Mouse (Mus musculus) frontal cortex, postnatal 36 days (tissue): ENCODE results near the gene Gm5741.
A peak's percentile ranks its signal among the peaks of the same experiment; 100 is the strongest.

Experiments used
- DNase-seq, 2 experiments: peaks; one replicate each; pipeline ENCODE4 v3.0.0; 2022; ENCODE audit warnings: low spot score in 2 of 2

Gm5741 gene

GRCm38 (mm10) chr8:85073041-85073612 lies 5.3 kb upstream of the Gm5741 start:
- no peak for DNase-seq

DNA sequence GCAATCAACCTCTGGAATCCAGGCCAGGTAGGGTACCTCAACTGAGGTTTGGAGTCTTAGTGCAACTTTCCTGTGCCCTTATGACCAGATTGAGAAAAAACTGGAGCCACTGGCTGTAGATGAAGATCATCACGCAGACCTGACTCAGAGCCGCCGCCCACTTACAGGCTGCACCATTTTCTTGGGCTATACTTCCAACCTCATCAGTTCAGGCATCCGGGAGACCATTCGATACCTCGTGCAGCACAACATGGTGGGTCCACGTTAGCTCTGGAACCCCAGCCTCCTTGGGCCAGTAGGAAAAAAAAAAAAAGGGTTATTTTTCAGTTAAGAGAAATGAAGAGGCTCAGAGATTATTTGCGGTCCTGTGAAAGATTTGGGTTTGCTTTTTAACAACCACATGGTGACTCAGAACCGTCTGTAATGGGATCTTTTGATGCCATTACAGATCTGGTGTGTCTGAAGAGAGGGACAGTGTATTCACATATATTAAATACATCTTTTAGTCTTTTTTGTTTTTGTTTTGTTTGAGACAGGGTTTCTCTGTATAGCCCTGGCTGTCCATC lies 4.7 kb upstream of the Gm5741 start:
- DNase-seq = no peak

GRCm38 (mm10) chr8:85071514-85072281 lies 3.9 kb upstream of the Gm5741 start, which contains the start of gene Dhps:
Gene Dhps (plus strand): TSS chr8:85071757.
- DNase-seq = peak; percentile 91 to 94

DNA sequence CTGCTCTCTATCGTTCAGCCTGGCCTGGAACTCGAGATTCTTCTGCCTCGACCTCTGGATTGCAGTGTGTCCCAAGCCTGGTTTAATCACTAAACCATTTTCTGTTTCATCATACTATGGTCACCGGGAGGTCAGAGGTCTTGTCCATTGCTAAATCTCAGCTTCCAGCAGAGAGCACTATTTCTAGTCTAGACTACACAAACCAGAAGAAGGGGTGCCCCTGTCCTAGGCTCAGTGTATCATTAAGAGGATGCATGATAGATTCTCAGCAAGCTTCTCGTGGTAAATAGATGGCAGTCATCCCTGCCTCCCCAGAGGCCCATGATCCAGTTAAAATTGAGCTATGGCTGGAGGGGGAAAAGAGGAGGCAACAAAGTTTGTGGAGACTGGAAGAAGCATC lies 3.3 kb upstream of the Gm5741 start:
- DNase-seq = no peak

DNA sequence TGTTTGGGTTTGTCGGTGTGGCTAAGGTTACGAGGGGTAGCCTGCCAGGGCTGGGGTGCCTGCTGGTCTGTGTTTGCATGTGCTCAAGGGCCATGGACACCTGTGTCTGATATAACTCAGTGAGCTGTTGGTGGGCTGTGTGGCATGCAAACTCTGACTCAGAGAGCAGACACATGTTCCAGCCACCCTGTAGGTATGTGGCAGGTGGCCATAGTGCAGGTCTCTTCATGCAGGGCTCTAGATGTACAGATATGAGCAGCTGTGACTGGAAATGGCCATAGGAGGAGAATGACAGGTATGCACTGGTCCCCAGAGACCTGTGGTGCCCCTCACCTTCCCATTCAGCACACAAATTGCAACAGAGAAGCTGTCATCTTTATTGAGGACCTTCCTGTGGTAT lies 627 bp downstream of the Gm5741 start:
- no peak for DNase-seq

DNA sequence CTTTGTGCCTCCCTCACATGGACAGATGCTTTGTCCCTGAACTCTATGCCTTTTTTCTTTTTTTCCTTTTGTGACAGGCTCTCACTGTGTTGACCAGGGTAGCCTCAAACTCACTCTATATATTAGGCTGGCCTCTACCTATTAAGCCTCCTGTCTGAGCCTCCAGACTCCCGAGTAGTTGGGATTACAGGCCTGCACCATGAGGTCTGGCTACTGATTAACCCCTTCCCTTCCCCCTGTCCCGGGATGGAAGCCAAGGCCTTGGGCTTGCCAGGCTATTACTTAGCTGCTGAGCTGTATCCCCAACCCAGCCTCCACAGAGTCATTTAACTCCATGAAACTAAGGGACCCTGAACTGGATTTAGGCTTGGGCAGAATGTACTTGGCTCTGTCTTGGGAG lies 2.6 kb downstream of the Gm5741 start:
- DNase-seq = no peak

DNA sequence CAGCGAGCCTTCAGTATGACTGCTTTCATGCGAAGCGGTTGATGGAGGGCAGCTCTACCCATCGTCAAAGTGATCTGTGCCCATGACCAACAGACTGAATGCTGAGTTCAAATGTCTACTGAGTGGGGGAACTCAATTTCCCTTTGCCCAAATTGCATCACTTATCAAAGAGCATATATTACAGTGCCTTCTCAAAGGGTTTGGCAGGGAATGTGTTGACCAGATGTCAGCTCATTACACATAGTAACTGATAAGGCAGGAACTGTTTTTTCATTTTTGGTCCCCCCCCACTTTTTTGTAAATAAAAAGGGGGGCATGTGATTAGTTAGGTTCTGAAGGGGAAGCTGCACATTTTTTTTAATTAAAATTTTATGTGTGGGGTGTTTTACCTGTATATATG lies 5.2 kb downstream of the Gm5741 start:
- DNase-seq = no peak

DNA sequence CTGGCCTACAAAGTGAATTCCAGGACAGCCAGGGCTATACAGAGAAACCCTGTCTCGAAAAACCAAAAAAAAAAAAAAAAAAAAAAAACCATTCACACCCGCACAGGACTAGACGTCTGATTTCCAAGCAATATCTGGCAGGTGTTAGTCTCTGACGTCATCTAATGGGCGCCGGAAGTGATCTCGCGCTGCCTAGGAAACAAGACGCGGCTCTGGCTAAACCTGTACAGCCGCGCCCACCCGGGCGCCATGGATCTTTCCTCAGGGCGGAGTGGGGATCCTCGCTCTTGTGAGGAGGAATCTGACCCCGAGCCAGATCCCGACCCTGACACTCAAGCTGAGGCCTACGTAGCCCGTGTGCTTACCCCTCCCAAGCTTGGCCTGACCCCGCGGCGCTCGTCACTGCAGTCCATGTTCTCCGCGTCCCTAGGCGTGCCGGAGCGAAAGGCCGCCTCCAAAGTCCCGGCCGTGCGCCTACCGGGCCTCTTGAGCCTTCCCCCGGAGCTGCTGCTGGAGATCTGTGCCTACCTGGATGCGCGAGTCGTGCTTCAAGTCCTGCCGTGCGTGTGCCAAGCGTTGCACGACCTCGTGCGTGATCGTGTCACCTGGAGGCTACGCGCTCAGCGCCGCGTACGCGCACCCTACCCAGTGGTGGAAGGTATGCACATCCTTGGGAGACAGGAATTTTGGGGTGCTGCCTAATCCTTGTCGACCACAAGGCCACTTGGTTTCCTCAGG lies 7.7 kb downstream of the Gm5741 start, which contains the start of gene Fbxw9:
Gene Fbxw9, plus strand, starts transcription at position 177 of the 738 bp plus-strand sequence.
- DNase-seq = peak; percentile 89 to 96

GRCm38 (mm10) chr8:85057367-85057766 lies 10.4 kb downstream of the Gm5741 start:
- no peak for DNase-seq

GRCm38 (mm10) chr8:85043619-85044018 lies 24.2 kb downstream of the Gm5741 start:
- no peak for DNase-seq

DNA sequence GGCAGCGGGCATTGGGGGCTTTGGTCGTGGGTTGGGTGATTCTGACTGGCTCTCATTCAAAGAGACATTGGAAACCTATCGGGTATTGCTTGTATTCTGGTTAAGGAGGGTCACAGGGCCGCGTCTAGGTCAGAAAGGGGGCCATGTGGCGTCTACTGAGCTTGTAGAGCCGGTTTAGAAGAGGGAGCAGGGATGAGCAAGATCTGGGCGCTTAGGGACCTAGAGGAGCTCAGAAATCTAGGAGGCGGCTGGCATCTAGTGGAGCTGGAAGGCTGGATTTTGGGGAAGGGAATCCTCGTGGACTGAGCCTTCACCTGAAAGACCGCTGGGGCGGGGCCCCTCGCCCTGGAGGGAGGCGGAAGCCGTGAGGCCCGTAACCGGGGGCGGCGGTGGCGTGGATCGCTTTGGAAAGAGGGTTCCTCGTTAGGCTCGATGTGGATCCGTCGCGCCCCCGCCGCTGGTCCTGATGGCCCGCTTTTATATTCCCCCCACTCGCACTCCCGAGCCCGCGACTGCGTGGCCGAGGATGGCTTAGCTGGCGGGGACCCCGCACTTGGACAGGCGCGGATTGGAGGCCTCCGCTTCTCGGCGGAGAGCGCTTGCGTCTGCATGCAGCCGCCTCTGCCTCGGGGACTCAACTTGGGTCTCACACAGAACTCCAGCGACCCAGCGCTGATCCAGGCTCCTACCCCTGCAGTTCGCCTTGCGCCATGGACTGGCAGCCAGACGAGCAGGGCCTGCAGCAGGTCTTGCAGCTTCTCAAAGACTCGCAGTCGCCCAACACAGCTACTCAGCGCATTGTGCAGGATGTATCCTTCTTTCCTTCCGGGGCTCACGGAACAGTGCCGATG lies 29.9 kb downstream of the Gm5741 start:
- DNase-seq = peak; percentile 67 to 70

DNA sequence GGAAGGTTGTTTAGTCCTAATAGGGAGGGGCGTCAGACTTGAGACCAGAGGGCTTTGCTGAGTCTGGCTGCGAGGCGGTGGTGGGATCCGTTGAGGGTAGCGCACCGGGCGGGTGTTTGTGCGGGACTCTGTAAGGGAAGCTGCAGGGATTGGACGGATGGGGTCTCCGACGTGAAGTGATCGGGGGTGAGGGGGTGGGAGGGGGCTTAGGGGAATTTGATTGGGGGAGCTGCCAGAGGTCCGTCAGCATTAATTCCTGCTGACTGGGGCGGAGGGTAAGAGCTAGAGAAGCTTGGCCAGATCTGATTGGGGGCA lies 30.5 kb downstream of the Gm5741 start:
- DNase-seq = no peak

DNA sequence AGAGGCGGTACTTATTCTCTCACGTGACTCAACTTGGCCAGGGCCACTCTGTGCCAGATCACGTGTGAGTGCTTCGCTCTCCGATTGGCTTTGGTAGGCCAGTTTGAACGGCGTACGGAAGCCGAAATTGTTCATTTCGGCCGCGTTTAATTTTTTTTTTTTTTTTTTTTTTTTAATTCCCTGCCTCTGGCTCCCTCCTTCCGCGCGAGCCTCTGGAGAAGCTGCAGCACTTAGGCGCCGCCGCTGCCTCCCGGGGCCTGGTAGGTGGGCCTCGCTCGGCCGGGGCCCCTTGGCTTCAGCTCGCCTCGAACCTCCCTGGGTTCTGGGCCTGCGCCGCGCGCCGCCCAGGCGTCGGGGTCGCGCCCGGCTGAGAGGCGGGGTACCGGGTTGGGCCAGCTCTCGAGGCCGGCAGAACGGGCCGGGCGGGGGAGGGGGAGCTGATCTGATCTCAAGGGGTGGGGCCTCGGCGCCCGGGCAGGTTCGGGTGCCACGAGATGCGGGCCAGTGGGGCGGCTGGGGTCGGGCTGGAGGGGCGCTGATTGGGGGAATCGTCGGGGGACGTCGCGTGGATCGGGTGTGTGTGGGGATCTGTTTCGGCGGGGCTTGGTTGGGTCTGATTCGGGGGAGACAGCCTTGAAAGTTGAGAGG lies 30.9 kb downstream of the Gm5741 start, which contains the start of gene Tnpo2:
Gene Tnpo2, plus strand, starts transcription at position 198 of the 648 bp plus-strand sequence.
- peak; percentile 86 to 95 for DNase-seq

DNA sequence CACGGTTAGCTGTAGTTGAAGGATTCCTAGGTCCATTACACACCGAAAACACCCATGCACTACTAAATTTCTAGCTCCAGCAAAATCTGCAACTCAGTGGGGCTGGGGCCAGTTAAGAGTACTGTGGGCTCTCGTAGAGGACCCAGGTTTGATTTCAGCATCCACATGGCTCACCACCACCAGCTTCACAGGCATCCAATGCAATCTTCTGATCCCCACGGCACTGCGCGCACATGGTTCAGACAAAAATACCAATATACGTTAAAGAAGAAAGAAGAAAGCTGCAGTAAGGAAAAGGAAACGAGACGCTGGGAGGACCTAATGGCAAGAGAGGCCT lies 31.4 kb downstream of the Gm5741 start:
- no peak for DNase-seq

DNA sequence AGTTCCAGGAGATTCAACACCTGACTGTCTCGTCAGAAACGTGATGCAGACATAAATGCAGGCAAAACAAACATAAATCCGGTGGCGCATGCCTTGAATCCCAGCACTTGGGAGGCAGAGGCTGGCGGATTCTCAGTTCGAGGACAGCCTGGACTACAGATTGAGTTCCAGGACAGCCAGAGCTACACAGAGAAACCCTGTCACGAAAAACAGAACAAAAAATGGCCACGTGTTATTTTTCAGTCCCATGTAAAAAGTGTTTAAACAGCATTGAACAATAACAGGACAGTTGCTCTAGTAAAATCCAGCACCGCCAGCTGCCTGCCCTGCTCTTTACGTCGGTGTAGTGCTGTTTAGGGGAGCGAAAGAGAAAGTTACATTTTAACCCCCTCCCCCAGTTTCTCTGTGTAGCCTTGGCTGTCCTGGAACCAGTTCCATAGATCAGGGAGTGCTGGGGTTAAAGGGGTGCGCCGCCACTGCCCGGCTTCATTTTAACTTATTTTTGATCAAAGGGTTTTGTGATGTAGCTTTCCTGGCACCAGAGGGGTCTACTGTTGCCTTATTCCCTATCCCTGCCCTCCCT lies 32.0 kb downstream of the Gm5741 start:
- peak in 1 of 2 experiments; percentile 23 for DNase-seq

- DNase-seq = no peak
Measured at GRCm38 (mm10) chr8:85035165-85035727, 32.5 kb downstream of the Gm5741 start.

GRCm38 (mm10) chr8:85034764-85035163 lies 33.0 kb downstream of the Gm5741 start:
- peak; percentile 66 to 71 for DNase-seq

GRCm38 (mm10) chr8:85033867-85034266 lies 33.9 kb downstream of the Gm5741 start:
- no peak for DNase-seq

GRCm38 (mm10) chr8:85032622-85033311 lies 35.0 kb downstream of the Gm5741 start:
- DNase-seq = no peak

- no peak for DNase-seq
Measured at GRCm38 (mm10) chr8:85029271-85029670, 38.5 kb downstream of the Gm5741 start.
